Mouse (Mus musculus): Measurements from ENCODE around the gene Dnah12.

DNA sequence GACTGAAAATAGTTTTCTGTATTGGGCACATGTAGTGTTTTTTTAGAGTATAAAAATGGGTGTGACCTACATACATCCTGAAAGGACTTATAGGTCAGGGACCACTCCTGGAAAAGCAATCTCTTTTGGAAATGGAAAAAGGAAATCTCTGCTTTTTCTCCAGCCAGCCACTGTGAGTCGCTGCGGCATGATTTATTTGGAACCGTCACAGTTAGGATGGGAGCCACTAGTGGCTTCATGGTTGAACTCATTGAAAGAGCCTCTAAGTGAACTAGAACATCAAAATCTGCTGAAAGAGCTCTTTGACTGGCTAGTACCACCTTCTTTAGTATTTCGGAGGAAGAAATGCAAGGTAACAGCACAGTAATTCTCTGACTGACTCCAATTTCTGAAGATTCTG, 92.6 kb downstream of the Dnah12 start:
- TF ChIP-seq GATA1 (IDR thresholded peaks at IDR 0.05; ENCODE audit: borderline replicate concordance, low read length) (no peak), FLI1 (IDR thresholded peaks at IDR 0.05; ENCODE audit: low read length) (no peak)

Measured in megakaryocyte, embryonic 14.5 days (primary cell).